Comparison of ENCODE assay signal across 9 mouse cellular contexts in genomic region chr13:31877061-31877460, GRCm38 (mm10).
A peak's percentile ranks its signal among the peaks of the same experiment; 100 is the strongest.
DNase-seq lines count a peak whose midpoint lies in the region; ATAC-seq and TF ChIP-seq lines count a peak whose summit lies in the region.
"Had no signal": no experiment of that assay in that cellular context is flagged by ENCODE, and none has a peak within 500 bp of the region (broad histone marks: within the 10 kb centered on the region; RNA-seq: fewer than 3 reads in every experiment).

No protein-coding gene starts in this region.

- TF ChIP-seq POLR2A in myocyte (IDR thresholded peaks at IDR 0.05; ENCODE audit: insufficient read length, low read depth), result no peak

- peak; percentile 46 to 65 for DNase-seq in heart, adult 18-20 months
- peak; percentile 16 to 50 for DNase-seq in kidney, postnatal 25 days
- DNase-seq in midbrain, embryonic 10.5 days (ENCODE audit: low spot score), result no peak
- no peak for DNase-seq in cerebellum, adult 8-10 months
- DNase-seq in layer of hippocampus, adult 18-20 months (ENCODE audit: low spot score in 2 of 2), result no peak

- no peak overlapping the region for H3K27ac ChIP-seq in heart, embryonic 11.5 days (ENCODE audit: low read depth, low read length)
- peak overlapping the region; percentile 57 for H3K27ac ChIP-seq in heart, embryonic 13.5 days (replicated peaks)
- H3K27ac ChIP-seq in midbrain, embryonic 10.5 days (replicated peaks), result no peak overlapping the region

- H3K9ac ChIP-seq in heart, embryonic 11.5 days (ENCODE audit: low read depth, low read length), result no peak overlapping the region
- no peak overlapping the region for H3K9ac ChIP-seq in heart, embryonic 13.5 days

- H3K4me3 ChIP-seq in heart, embryonic 11.5 days (ENCODE audit: low read depth, low read length), result no peak overlapping the region
- H3K4me3 ChIP-seq in heart, embryonic 13.5 days, result no peak overlapping the region
- no peak overlapping the region for H3K4me3 ChIP-seq in myocyte
- no peak overlapping the region for H3K4me3 ChIP-seq in midbrain, embryonic 10.5 days

- H3K9me3 ChIP-seq in heart, embryonic 11.5 days (replicated peaks; ENCODE audit: control insufficient read depth, low read length), result no peaks in the 10 kb centered on the region
- H3K9me3 ChIP-seq in heart, embryonic 13.5 days, result no peaks in the 10 kb centered on the region
- H3K9me3 ChIP-seq in midbrain, embryonic 10.5 days (replicated peaks), result no peaks in the 10 kb centered on the region

- peaks cover 7% of the 10 kb centered on the region; the same call in 1 of the 2 replicates for H3K4me1 ChIP-seq in heart, embryonic 11.5 days (ENCODE audit: control insufficient read depth, insufficient read depth, low read length)
- H3K4me1 ChIP-seq in heart, embryonic 13.5 days, result peaks cover 18% of the 10 kb centered on the region
- H3K4me1 ChIP-seq in midbrain, embryonic 10.5 days, result 0 out of 2 replicates have a peak, but pooled peaks cover 6% of the 10 kb centered on the region

- 35% methylated on average over 4 of the region's 4 CpGs for WGBS in heart, embryonic 11.5 days (ENCODE audit: insufficient replicate concordance)
- 20% methylated on average over 4 of the region's 4 CpGs for WGBS in heart, embryonic 13.5 days
- 77% methylated on average over 4 of the region's 4 CpGs for WGBS in midbrain, embryonic 10.5 days

- H3K79me2 ChIP-seq in myocyte (ENCODE audit: control insufficient read depth, insufficient read depth), result no peaks in the 10 kb centered on the region

- H3K4me2 ChIP-seq in heart, embryonic 11.5 days, result no peak overlapping the region
- H3K4me2 ChIP-seq in heart, embryonic 13.5 days, result peak overlapping the region; percentile 9; the same call in 1 of the 2 replicates
- H3K4me2 ChIP-seq in myocyte (ENCODE audit: low read depth), result peak overlapping the region; percentile 40
- H3K4me2 ChIP-seq: midbrain, embryonic 11.5 days had no signal

- no peaks in the 10 kb centered on the region for H3K27me3 ChIP-seq in heart, embryonic 11.5 days (ENCODE audit: control insufficient read depth, insufficient read depth, low read length)
- H3K27me3 ChIP-seq in heart, embryonic 13.5 days (replicated peaks), result no peaks in the 10 kb centered on the region
- no peaks in the 10 kb centered on the region for H3K27me3 ChIP-seq in myocyte (ENCODE audit: control insufficient read depth, insufficient read depth, insufficient read length)
- no peaks in the 10 kb centered on the region for H3K27me3 ChIP-seq in midbrain, embryonic 10.5 days (ENCODE audit: low read depth, poor library complexity, severe bottlenecking)

- no peak overlapping the region for H3ac ChIP-seq in myocyte (ENCODE audit: control insufficient read depth, insufficient read length)

- no peaks in the 10 kb centered on the region for H3K36me3 ChIP-seq in heart, embryonic 11.5 days (ENCODE audit: control insufficient read depth, insufficient read depth, low read length)
- H3K36me3 ChIP-seq in heart, embryonic 13.5 days, result no peaks in the 10 kb centered on the region
- H3K36me3 ChIP-seq in myocyte (ENCODE audit: control insufficient read depth, insufficient read depth), result no peaks in the 10 kb centered on the region
- H3K36me3 ChIP-seq in midbrain, embryonic 10.5 days, result no peaks in the 10 kb centered on the region

- no peak; the same call in 1 of the 2 replicates for ATAC-seq in heart, embryonic 11.5 days (replicated peaks; ENCODE audit: insufficient number of reproducible peaks, low FRiP score, low TSS enrichment)
- peak; percentile 42; the same call in 1 of the 2 replicates for ATAC-seq in heart, embryonic 13.5 days (ENCODE audit: extremely low read depth, insufficient number of reproducible peaks, low FRiP score, low TSS enrichment)

TF ChIP-seq in myocyte, 11 proteins besides CTCF, POLR2A, EP300 and RAD21:
- TF ChIP-seq SRF (IDR thresholded peaks at IDR 0.05; ENCODE audit: control insufficient read depth, insufficient read length, low read depth) (no peak), MYOG (IDR thresholded peaks at IDR 0.05; ENCODE audit: control insufficient read depth in 1 of 3, insufficient read depth in 1 of 3, insufficient read length in 2 of 3, low read depth in 2 of 3) (peak in 1 of 3 experiments; percentile 16)

Comparison
In these comparisons a context has a peak if more than half of its experiments do, and no peak if none do; other contexts are left out.
1. DNase-seq: peak in heart, adult 18-20 months (2 of 2) and kidney, postnatal 25 days (2 of 2); none in midbrain, embryonic 10.5 days (single experiment), cerebellum, adult 8-10 months (single experiment) and layer of hippocampus, adult 18-20 months (0 of 2).